Mouse (Mus musculus) Patski (cell line): ENCODE results near the gene Aprt. TPM values are rescaled to one million over a fixed set of nuclear protein-coding genes. Genes with fewer than 3 reads are reported as not detected.
A peak's percentile ranks its signal among the peaks of the same experiment; 100 is the strongest.

Source experiments
- ATAC-seq: fragments of 100-300 bp; one replicate; pipeline ENCODE4 v1.8.0; 2021
- CTCF ChIA-PET: fragments of 350-600 bp; sonication (Branson Sonifier 250); formaldehyde crosslinking; loops from one replicate; lab custom pipeline; 2022; ENCODE audit warnings: inconsistent platforms; lab: Charles Lee
- POLR2A ChIA-PET: fragments of 350-600 bp; sonication (Branson Sonifier 250); formaldehyde crosslinking; loops from one replicate; lab custom pipeline; 2022; ENCODE audit warnings: antibody characterized with exemption, inconsistent platforms; lab: Charles Lee
- DNase-seq: peaks from one replicate; pipeline ENCODE4 v3.0.0-alpha.2; 2011; ENCODE audit warnings: low read depth, low spot score
- H3K27me3 ChIP-seq: fragments of 371-371 bp; one replicate; pipeline ENCODE4 v1.5.1; 2021
- CTCF ChIP-seq: fragments of 100-300 bp; IDR thresholded peaks from one replicate; pipeline ENCODE4 v1.5.1; 2021
- in situ Hi-C: fragments of 300-500 bp; cut with MboI; formaldehyde crosslinking; loops from 3 replicates; pipeline ENCODE4 v1.11.1; 2018; ENCODE audit warnings: low pct_unique_long_range_greater_than_20kb, mixed read lengths
- polyA plus RNA-seq: library from polyadenylated mRNA; unstranded; gene quantifications from one replicate; pipeline ENCODE4 v1.2.3, GENCODE M21; 2021

Gene Aprt
- polyA plus RNA-seq, 1 experiment from 2014 or later = 224 TPM

- ChIA-PET POLR2A (interaction anchor here (0.9 to 6.6 kb wide), 6 partner anchors 9 to 23 kb away, joined by 3 to 55 read pairs (median 3); no protein-coding TSS in a partner anchor), CTCF (interaction anchor here (0.9 to 1.8 kb wide), 2 partner anchors 10 to 23 kb away, joined by 3 to 7 read pairs; no protein-coding TSS in a partner anchor)
- H3K27me3 ChIP-seq = no peaks in the 10 kb centered on the region
- TF ChIP-seq CTCF = no peak
- DNase-seq (no peak), ATAC-seq (peak; percentile 2)
- in situ Hi-C loops = no loop called here
Measured at GRCm38 (mm10) chr8:122546811-122547453, 29.8 kb downstream of the Aprt start.

- no peaks in the 10 kb centered on the region for H3K27me3 ChIP-seq
- TF ChIP-seq CTCF = no peak
- POLR2A ChIA-PET = interaction anchor here (1.0 to 6.6 kb wide), 4 partner anchors 8 to 22 kb away, joined by 3 to 55 read pairs (median 4); no protein-coding TSS in a partner anchor
- DNase-seq (no peak), ATAC-seq (no peak)
- in situ Hi-C loops = no loop called here
- CTCF ChIA-PET = interaction anchor here (1.8 kb wide), 1 partner anchor 23 kb away, joined by 7 read pairs; no protein-coding TSS in a partner anchor
Measured at GRCm38 (mm10) chr8:122546066-122546755, 30.5 kb downstream of the Aprt start.

- ChIA-PET POLR2A (no interaction called here), CTCF (no interaction called here)
- in situ Hi-C loops = no loop called here
- no peaks in the 10 kb centered on the region for H3K27me3 ChIP-seq
- DNase-seq = no peak
- ATAC-seq = no peak
- no peak for TF ChIP-seq CTCF
Measured at GRCm38 (mm10) chr8:122544138-122544537, 32.6 kb downstream of the Aprt start.

- H3K27me3 ChIP-seq = no peaks in the 10 kb centered on the region
- POLR2A ChIA-PET = interaction anchor here (1.2 to 1.9 kb wide), 2 partner anchors 8 to 12 kb away, joined by 4 to 6 read pairs; no protein-coding TSS in a partner anchor
- ATAC-seq = no peak
- TF ChIP-seq CTCF = no peak
- in situ Hi-C loops = no loop called here
- CTCF ChIA-PET = interaction anchor here (2.3 kb wide), 1 partner anchor 15 kb away, joined by 7 read pairs; no protein-coding TSS in a partner anchor
- DNase-seq = no peak
Measured at GRCm38 (mm10) chr8:122538310-122539076, 38.2 kb downstream of the Aprt start.

GRCm38 (mm10) chr8:122537812-122538211, 38.9 kb downstream of the Aprt start:
- DNase-seq = no peak
- CTCF ChIA-PET = interaction anchor here (1.0 to 2.3 kb wide), 2 partner anchors 14 kb away, joined by 3 to 7 read pairs; no protein-coding TSS in a partner anchor
- in situ Hi-C loops = no loop called here
- POLR2A ChIA-PET = interaction anchor here (1.2 to 1.9 kb wide), 2 partner anchors 9 to 11 kb away, joined by 4 to 6 read pairs; no protein-coding TSS in a partner anchor
- ATAC-seq = no peak
- no peak for TF ChIP-seq CTCF
- H3K27me3 ChIP-seq = no peaks in the 10 kb centered on the region

GRCm38 (mm10) chr8:122537033-122537432, 39.7 kb downstream of the Aprt start:
- peak; percentile 42 for ATAC-seq
- ChIA-PET CTCF (interaction anchor here (1.0 to 2.3 kb wide), 4 partner anchors 10 to 15 kb away, joined by 3 to 7 read pairs (median 3); no protein-coding TSS in a partner anchor), POLR2A (interaction anchor here (0.6 to 1.9 kb wide), 2 partner anchors 10 to 11 kb away, joined by 3 to 6 read pairs; no protein-coding TSS in a partner anchor)
- H3K27me3 ChIP-seq = no peaks in the 10 kb centered on the region
- no peak for DNase-seq
- no peak for TF ChIP-seq CTCF
- in situ Hi-C loops = no loop called here

- POLR2A ChIA-PET = interaction anchor here (1.2 kb wide), 1 partner anchor 16 kb away, joined by 3 read pairs; no protein-coding TSS in a partner anchor
Measured at GRCm38 (mm10) chr8:122531312-122531711, 45.4 kb downstream of the Aprt start.

GRCm38 (mm10) chr8:122529159-122529558, 47.5 kb downstream of the Aprt start:
- DNase-seq (no peak), ATAC-seq (no peak)
- no peak for TF ChIP-seq CTCF
- in situ Hi-C loops = no loop called here
- CTCF ChIA-PET = no interaction called here
- POLR2A ChIA-PET = no interaction called here
- no peaks in the 10 kb centered on the region for H3K27me3 ChIP-seq

More at GRCm38 (mm10) chr8:122531312-122531711, 45.4 kb downstream of the Aprt start:
- TF ChIP-seq CTCF = no peak
- in situ Hi-C loops = no loop called here
- ATAC-seq (no peak), DNase-seq (no peak)
- no peaks in the 10 kb centered on the region for H3K27me3 ChIP-seq
- CTCF ChIA-PET = no interaction called here

GRCm38 (mm10) chr8:122527937-122528336, 48.8 kb downstream of the Aprt start:
- CTCF ChIA-PET = interaction anchor here (1.4 kb wide), 1 partner anchor 22 kb away, joined by 4 read pairs; no protein-coding TSS in a partner anchor
- in situ Hi-C loops = no loop called here

More at GRCm38 (mm10) chr8:122527937-122528336, 48.8 kb downstream of the Aprt start:
- DNase-seq (no peak), ATAC-seq (no peak)
- no peaks in the 10 kb centered on the region for H3K27me3 ChIP-seq
- POLR2A ChIA-PET = no interaction called here
- TF ChIP-seq CTCF = no peak
